Mouse (Mus musculus) mesoderm, embryonic 11.5 days (tissue): Measurements from ENCODE around the gene Tmem178b.

Experiments
- DNase-seq: peaks from one replicate; pipeline ENCODE4 v3.0.0-alpha.2; 2012; ENCODE audit warnings: low read depth, low spot score

Gene Tmem178b

GRCm38 (mm10) chr6:40015711-40016460 is 142.8 kb downstream of the Tmem178b start:
- DNase-seq = no peak

GRCm38 (mm10) chr6:40019396-40019795 is 146.3 kb downstream of the Tmem178b start:
- DNase-seq = peak; percentile 58

GRCm38 (mm10) chr6:40023592-40024335 is 150.7 kb downstream of the Tmem178b start:
- no peak for DNase-seq

- no peak for DNase-seq
Measured at GRCm38 (mm10) chr6:40024336-40024934, 151.4 kb downstream of the Tmem178b start.

- no peak for DNase-seq
Measured at GRCm38 (mm10) chr6:40032901-40033300, 159.8 kb downstream of the Tmem178b start.

GRCm38 (mm10) chr6:40033935-40034334 is 160.9 kb downstream of the Tmem178b start:
- no peak for DNase-seq

GRCm38 (mm10) chr6:40048969-40049908 is 176.2 kb downstream of the Tmem178b start:
- DNase-seq = peak; percentile 21

GRCm38 (mm10) chr6:40049909-40050484 is 176.9 kb downstream of the Tmem178b start:
- no peak for DNase-seq

- no peak for DNase-seq
Measured at GRCm38 (mm10) chr6:40051698-40052097, 178.6 kb downstream of the Tmem178b start.

- DNase-seq = no peak
Measured at GRCm38 (mm10) chr6:40052593-40052992, 179.5 kb downstream of the Tmem178b start.

GRCm38 (mm10) chr6:40059466-40059865 is 186.4 kb downstream of the Tmem178b start:
- DNase-seq = no peak

- no peak for DNase-seq
Measured at GRCm38 (mm10) chr6:40061327-40062189, 188.5 kb downstream of the Tmem178b start.

GRCm38 (mm10) chr6:40062190-40062501 is 189.1 kb downstream of the Tmem178b start:
- no peak for DNase-seq

GRCm38 (mm10) chr6:40063438-40063837 is 190.4 kb downstream of the Tmem178b start:
- DNase-seq = no peak

GRCm38 (mm10) chr6:40063899-40064298 is 190.8 kb downstream of the Tmem178b start:
- no peak for DNase-seq

- DNase-seq = no peak
Measured at GRCm38 (mm10) chr6:40064342-40064741, 191.3 kb downstream of the Tmem178b start.

- DNase-seq = no peak
Measured at GRCm38 (mm10) chr6:40068467-40068866, 195.4 kb downstream of the Tmem178b start.

GRCm38 (mm10) chr6:40071007-40071406 is 197.9 kb downstream of the Tmem178b start:
- peak; percentile 45 for DNase-seq

- no peak for DNase-seq
Measured at GRCm38 (mm10) chr6:40076089-40076488, 203.0 kb downstream of the Tmem178b start.

- DNase-seq = no peak
Measured at GRCm38 (mm10) chr6:40076670-40077313, 203.7 kb downstream of the Tmem178b start.
